Mouse (Mus musculus): Measurements from ENCODE around the gene Ppp1r26.

Ppp1r26 gene

GRCm38 (mm10) chr2:28497561-28497960 is 51.0 kb downstream of the Ppp1r26 start:
- no peak for ATAC-seq (ENCODE audit: low TSS enrichment)

- ATAC-seq (ENCODE audit: low TSS enrichment) = no peak
Observed at GRCm38 (mm10) chr2:28498431-28498830, 51.8 kb downstream of the Ppp1r26 start.

DNA sequence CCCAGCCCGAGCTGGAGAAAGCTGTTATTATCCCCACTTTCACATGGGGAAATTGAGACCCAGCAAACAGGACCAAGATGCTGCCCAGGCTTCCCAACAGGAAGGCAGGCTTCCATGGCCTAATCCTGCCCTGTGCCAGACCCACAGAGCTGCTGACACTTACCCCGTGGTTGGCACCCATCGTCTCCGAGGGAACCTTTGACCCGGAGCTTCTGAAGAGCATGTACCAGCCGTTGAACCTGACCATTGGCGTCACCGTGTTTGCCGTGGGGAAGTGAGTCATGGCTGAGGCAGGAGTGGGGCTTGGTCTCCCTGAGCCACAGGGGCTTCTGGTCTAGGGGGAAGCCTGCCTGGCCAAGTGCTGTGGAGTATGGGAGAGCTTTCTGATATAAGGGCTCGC is 56.4 kb downstream of the Ppp1r26 start:
- no peak for ATAC-seq (ENCODE audit: low TSS enrichment)

GRCm38 (mm10) chr2:28504676-28505075 is 58.1 kb downstream of the Ppp1r26 start:
- ATAC-seq (ENCODE audit: low TSS enrichment) = no peak

Measured in frontal cortex, adult (tissue).